ENCODE assay signal across 11 mouse cellular contexts in the genomic region with DNA sequence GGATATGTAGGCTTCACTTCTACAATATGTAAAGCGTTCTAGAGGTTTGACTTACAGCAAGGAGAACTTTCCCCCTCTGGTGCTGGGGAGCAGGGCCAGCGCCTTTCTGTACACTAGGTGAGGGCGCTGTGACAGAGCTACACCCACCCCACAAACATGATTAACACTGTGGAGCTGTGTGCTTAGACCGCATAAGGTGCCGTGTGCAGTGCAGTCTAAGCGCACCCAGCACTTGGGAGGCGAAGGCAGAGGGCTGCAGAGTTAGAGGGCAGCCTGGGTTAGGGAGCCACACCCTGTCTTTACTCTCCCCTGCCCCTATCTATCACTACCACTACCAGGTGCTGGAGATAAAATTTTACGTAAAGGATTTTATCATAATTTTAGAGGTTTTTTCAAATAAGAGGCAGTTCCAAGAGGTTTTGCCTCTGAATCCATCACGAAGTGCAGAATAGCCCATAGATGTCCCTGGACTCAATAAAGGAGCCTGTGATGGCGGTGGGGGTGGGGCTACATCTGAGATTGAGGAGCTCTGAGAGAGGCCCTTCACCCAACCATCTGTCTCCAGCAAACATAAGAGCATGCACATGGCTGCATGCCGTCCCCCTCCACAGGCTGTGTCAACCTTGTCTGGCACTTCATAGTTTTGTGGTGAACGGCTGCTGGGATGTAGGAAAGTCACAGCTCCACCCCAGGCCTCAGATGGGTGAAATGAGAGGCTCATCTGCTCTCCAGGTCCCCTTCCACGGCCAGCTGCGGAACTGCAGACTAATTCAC.
A peak's percentile ranks its signal among the peaks of the same experiment; 100 is the strongest.
DNase-seq lines count a peak whose midpoint lies in the region; ATAC-seq lines count a peak whose summit lies in the region.
"Had no signal": no experiment of that assay in that cellular context is flagged by ENCODE, and none has a peak within 500 bp of the region (broad histone marks: within the 10 kb centered on the region; RNA-seq: fewer than 3 reads in every experiment).

No protein-coding gene starts in this region.

- no peak overlapping the region for H3K4me3 ChIP-seq in embryonic facial prominence, embryonic 11.5 days (ENCODE audit: low read depth, low read length)
- no peak overlapping the region for H3K4me3 ChIP-seq in embryonic facial prominence, embryonic 10.5 days
- no peak overlapping the region for H3K4me3 ChIP-seq in lung, embryonic 15.5 days
- H3K4me3 ChIP-seq in forebrain, embryonic 13.5 days = no peak overlapping the region
- H3K4me3 ChIP-seq in intestine, embryonic 16.5 days (ENCODE audit: low read length) = no peak overlapping the region
- H3K4me3 ChIP-seq: megakaryocyte, embryonic 14.5 days had no signal

- no peak overlapping the region for H3K9ac ChIP-seq in embryonic facial prominence, embryonic 11.5 days (replicated peaks; ENCODE audit: low read length)
- no peak overlapping the region for H3K9ac ChIP-seq in lung, embryonic 15.5 days
- H3K9ac ChIP-seq in forebrain, embryonic 13.5 days = no peak overlapping the region
- H3K9ac ChIP-seq in intestine, embryonic 16.5 days (ENCODE audit: low read depth, low read length) = no peak overlapping the region

- H3K36me3 ChIP-seq in embryonic facial prominence, embryonic 11.5 days (replicated peaks; ENCODE audit: control insufficient read depth, insufficient read depth, low read depth, low read length) = no peaks in the 10 kb centered on the region; the same call in 1 of the 2 replicates
- peaks cover 81% of the 10 kb centered on the region for H3K36me3 ChIP-seq in embryonic facial prominence, embryonic 10.5 days (replicated peaks)
- peaks cover 18% of the 10 kb centered on the region for H3K36me3 ChIP-seq in lung, embryonic 15.5 days
- peaks cover 36% of the 10 kb centered on the region for H3K36me3 ChIP-seq in forebrain, embryonic 13.5 days (ENCODE audit: poor library complexity, severe bottlenecking)
- H3K36me3 ChIP-seq in intestine, embryonic 16.5 days (ENCODE audit: control insufficient read depth, insufficient read depth, low read length) = peaks cover 18% of the 10 kb centered on the region

- WGBS in embryonic facial prominence, embryonic 11.5 days = 83% methylated on average over 14 of the region's 14 CpGs
- WGBS in embryonic facial prominence, embryonic 10.5 days = 89% methylated on average over 14 of the region's 14 CpGs
- WGBS in lung, embryonic 15.5 days = 48% methylated on average over 14 of the region's 14 CpGs
- WGBS in forebrain, embryonic 13.5 days = 77% methylated on average over 14 of the region's 14 CpGs
- WGBS in intestine, embryonic 16.5 days = 71% methylated on average over 14 of the region's 14 CpGs

- H3K27me3 ChIP-seq in embryonic facial prominence, embryonic 11.5 days (ENCODE audit: control insufficient read depth, insufficient read depth, low read length) = no peaks in the 10 kb centered on the region
- no peaks in the 10 kb centered on the region for H3K27me3 ChIP-seq in embryonic facial prominence, embryonic 10.5 days (replicated peaks; ENCODE audit: low read depth, poor library complexity, severe bottlenecking)
- H3K27me3 ChIP-seq in lung, embryonic 15.5 days = no peaks in the 10 kb centered on the region
- no peaks in the 10 kb centered on the region for H3K27me3 ChIP-seq in forebrain, embryonic 13.5 days
- no peaks in the 10 kb centered on the region for H3K27me3 ChIP-seq in intestine, embryonic 16.5 days (replicated peaks; ENCODE audit: control insufficient read depth, insufficient read depth, low read length)

- no peaks in the 10 kb centered on the region for H3K4me1 ChIP-seq in embryonic facial prominence, embryonic 11.5 days (ENCODE audit: control insufficient read depth, insufficient read depth, low read length)
- H3K4me1 ChIP-seq in embryonic facial prominence, embryonic 10.5 days = peaks cover 7% of the 10 kb centered on the region; the same call in 1 of the 2 replicates
- H3K4me1 ChIP-seq in lung, embryonic 15.5 days = peaks cover 9% of the 10 kb centered on the region
- peaks cover 9% of the 10 kb centered on the region for H3K4me1 ChIP-seq in forebrain, embryonic 13.5 days
- H3K4me1 ChIP-seq in intestine, embryonic 16.5 days (ENCODE audit: control insufficient read depth, insufficient read depth, low read length) = 0 out of 2 replicates have a peak, but pooled peaks cover 2% of the 10 kb centered on the region

- no peak for DNase-seq in embryonic facial prominence, embryonic 11.5 days (ENCODE audit: low spot score)
- no peak for DNase-seq in embryonic facial prominence, embryonic 10.5 days (ENCODE audit: low spot score)
- no peak for DNase-seq in lung, postnatal 4 days
- no peak for DNase-seq in embryo, embryonic 9.5 days (ENCODE audit: extremely low spot score)
- DNase-seq in thymus, postnatal 4 days = no peak
- DNase-seq: kidney, adult 11 months; thymus, adult 2 months had no signal

- H3K27ac ChIP-seq in embryonic facial prominence, embryonic 11.5 days (replicated peaks; ENCODE audit: low read depth, low read length) = no peak overlapping the region
- H3K27ac ChIP-seq in embryonic facial prominence, embryonic 10.5 days (replicated peaks) = no peak overlapping the region
- no peak overlapping the region for H3K27ac ChIP-seq in lung, embryonic 15.5 days
- H3K27ac ChIP-seq in forebrain, embryonic 13.5 days = peak overlapping the region; percentile 76
- no peak overlapping the region for H3K27ac ChIP-seq in intestine, embryonic 16.5 days (ENCODE audit: low read length)

- no peak overlapping the region for H3K4me2 ChIP-seq in embryonic facial prominence, embryonic 11.5 days (ENCODE audit: low read depth, low read length)
- H3K4me2 ChIP-seq in lung, embryonic 15.5 days = no peak overlapping the region
- H3K4me2 ChIP-seq in forebrain, embryonic 13.5 days = no peak overlapping the region
- H3K4me2 ChIP-seq in intestine, embryonic 16.5 days (ENCODE audit: low read depth, low read length) = no peak overlapping the region

- no peaks in the 10 kb centered on the region for H3K9me3 ChIP-seq in embryonic facial prominence, embryonic 11.5 days (replicated peaks; ENCODE audit: control insufficient read depth, low read length)
- no peaks in the 10 kb centered on the region for H3K9me3 ChIP-seq in embryonic facial prominence, embryonic 10.5 days
- H3K9me3 ChIP-seq in lung, embryonic 15.5 days = no peaks in the 10 kb centered on the region
- H3K9me3 ChIP-seq in forebrain, embryonic 13.5 days (replicated peaks) = no peaks in the 10 kb centered on the region
- no peaks in the 10 kb centered on the region for H3K9me3 ChIP-seq in intestine, embryonic 16.5 days (ENCODE audit: control insufficient read depth, low read length)
- H3K9me3 ChIP-seq: megakaryocyte, embryonic 14.5 days had no signal

- ATAC-seq in embryonic facial prominence, embryonic 11.5 days (replicated peaks; ENCODE audit: insufficient number of reproducible peaks, low FRiP score, low TSS enrichment, low read depth) = 0 out of 2 replicates have a peak, but pooled peaks have one; percentile 24
- ATAC-seq in lung, embryonic 15.5 days (ENCODE audit: borderline replicate concordance, extremely low read depth, low FRiP score, low TSS enrichment) = peak; percentile 40; the same call in 1 of the 2 replicates
- ATAC-seq in forebrain, embryonic 13.5 days = peak; percentile 85
- 0 out of 2 replicates have a peak, but pooled peaks have one; percentile 19 for ATAC-seq in intestine, embryonic 16.5 days

Comparison
In these comparisons a context has a peak if more than half of its experiments do, and no peak if none do; other contexts are left out.
1. ATAC-seq: peak in every context shown above with its lines; median percentile 85 in forebrain, embryonic 13.5 days; 40 in lung, embryonic 15.5 days; 24 in embryonic facial prominence, embryonic 11.5 days; 19 in intestine, embryonic 16.5 days.